Mouse (Mus musculus) stomach, embryonic 15.5 days (tissue): ENCODE results near the gene Fmnl2. TPM values are rescaled to one million over a fixed set of nuclear protein-coding genes. Genes with fewer than 3 reads are reported as not detected.
A peak's percentile ranks its signal among the peaks of the same experiment; 100 is the strongest.

Experiments
- ATAC-seq: fragments of 200-750 bp; cut with Nextera tagmentation; 2 replicates; pipeline ENCODE4 v1.8.0; 2017; ENCODE audit warnings: low read depth, moderate number of reproducible peaks, moderate TSS enrichment; ENCODE audit not compliant: insufficient read depth, low FRiP score
- H3K27ac ChIP-seq: fragments of 300-500 bp; sonication (generic); 2 replicates; pipeline ENCODE4 v1.5.1; 2015; ENCODE audit warnings: mild to moderate bottlenecking, inconsistent platforms
- H3K27me3 ChIP-seq: fragments of 300-500 bp; sonication (generic); replicated peaks from 2 replicates; pipeline ENCODE4 v1.6.1; 2015; ENCODE audit warnings: inconsistent platforms
- H3K36me3 ChIP-seq: fragments of 300-500 bp; sonication (generic); 2 replicates; pipeline ENCODE4 v1.6.1; 2015; ENCODE audit warnings: inconsistent platforms
- H3K4me1 ChIP-seq: fragments of 300-500 bp; sonication (generic); 2 replicates; pipeline ENCODE4 v1.6.1; 2015; ENCODE audit warnings: inconsistent platforms
- H3K4me2 ChIP-seq: fragments of 300-500 bp; sonication (generic); 2 replicates; pipeline ENCODE4 v1.6.1; 2015; ENCODE audit warnings: mild to moderate bottlenecking, inconsistent platforms
- H3K4me3 ChIP-seq: fragments of 300-500 bp; sonication (generic); replicated peaks from 2 replicates; pipeline ENCODE4 v1.5.1; 2015; ENCODE audit warnings: inconsistent platforms
- H3K9ac ChIP-seq: fragments of 300-500 bp; sonication (generic); 2 replicates; pipeline ENCODE4 v1.6.1; 2015; ENCODE audit warnings: inconsistent platforms
- H3K9me3 ChIP-seq: fragments of 300-500 bp; sonication (generic); 2 replicates; pipeline ENCODE4 v1.6.1; 2016; ENCODE audit warnings: inconsistent platforms
- WGBS: fragments of 180-500 bp; shearing (Covaris S2); methylation state at CpG from one replicate; pipeline ENCODE4 v1.1.7; 2015; 5-methylcytosine and 5-hydroxymethylcytosine counted together
- polyA plus RNA-seq: library from polyadenylated mRNA; unstranded; fragments of >200 nt; fragmentation: Nextera tagmentation; extraction: Ambion mirVana; gene quantifications from 2 replicates; pipeline ENCODE4 v1.2.1, GENCODE M21; 2015

Gene Fmnl2
- polyA plus RNA-seq, 1 experiment from 2014 or later = 4.7 TPM

DNA sequence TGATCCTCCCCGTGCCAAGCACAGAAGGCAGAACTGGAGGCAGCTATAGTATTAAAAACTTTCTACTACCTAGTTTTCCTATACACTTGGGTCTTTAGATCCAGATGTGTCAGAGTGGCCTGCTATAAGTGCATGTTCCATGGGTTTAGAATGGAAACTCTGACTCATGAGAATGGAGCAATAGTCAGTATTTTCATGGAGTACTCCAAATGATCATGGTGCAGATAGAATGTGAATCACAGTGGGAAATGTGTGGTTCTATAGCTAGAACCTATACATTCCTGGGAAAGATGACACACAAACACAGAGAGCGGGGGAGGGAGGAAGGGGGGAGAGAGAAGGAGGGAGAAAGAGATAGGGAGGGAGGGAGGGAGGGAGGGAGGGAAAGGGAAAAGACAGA lies 13.8 kb upstream of the Fmnl2 start:
- Histone ChIP-seq H3K4me3 (no peak overlapping the region), H3K9me3 (no peaks in the 10 kb centered on the region), H3K9ac (no peak overlapping the region), H3K36me3 (no peaks in the 10 kb centered on the region), H3K4me2 (no peak overlapping the region), H3K27me3 (no peaks in the 10 kb centered on the region), H3K4me1 (no peaks in the 10 kb centered on the region), H3K27ac (no peak overlapping the region)
- 75% methylated on average over 2 of the region's 2 CpGs for WGBS
- ATAC-seq = no peak

DNA sequence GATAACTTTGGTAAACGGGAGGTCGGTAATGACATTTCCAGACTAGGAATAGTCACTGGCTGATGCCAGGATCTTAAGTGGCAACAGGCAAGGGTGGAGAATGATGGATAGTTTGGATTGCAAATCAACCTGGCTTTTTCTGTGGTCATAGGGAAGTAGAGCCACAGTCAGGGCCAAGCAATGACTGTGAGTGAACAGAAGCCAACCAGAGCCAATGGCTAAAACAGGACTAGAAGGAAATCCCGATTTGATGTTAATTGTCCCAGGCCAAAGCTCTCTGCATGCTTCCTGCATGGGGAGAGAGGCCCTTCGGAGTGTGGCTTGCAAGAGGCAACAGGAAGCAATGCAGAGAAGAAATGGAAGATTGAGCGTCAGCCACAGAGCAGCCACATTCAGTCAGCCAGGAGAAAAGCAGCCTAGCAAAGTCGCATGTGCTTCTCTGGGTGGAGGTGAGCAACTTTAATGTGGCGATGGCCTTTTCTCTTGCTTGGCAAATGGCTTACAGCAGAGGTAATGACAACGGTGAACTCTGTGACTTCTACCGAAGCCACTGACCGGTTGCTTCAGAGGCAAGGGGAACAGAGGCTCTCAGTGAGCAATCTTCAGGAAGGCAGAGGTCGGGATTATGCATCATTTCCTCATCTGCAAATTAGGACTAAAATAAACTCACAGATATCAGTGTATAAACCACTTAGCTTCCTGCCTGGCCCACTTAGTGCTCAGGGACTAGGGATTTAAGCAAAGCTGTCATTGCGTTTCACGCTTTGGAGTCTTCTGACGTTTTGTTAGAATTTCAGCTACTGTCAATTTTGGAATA lies 12.5 kb upstream of the Fmnl2 start:
- Histone ChIP-seq H3K4me1 (no peaks in the 10 kb centered on the region), H3K9me3 (no peaks in the 10 kb centered on the region), H3K9ac (no peak overlapping the region), H3K36me3 (no peaks in the 10 kb centered on the region), H3K4me2 (no peak overlapping the region), H3K27me3 (no peaks in the 10 kb centered on the region), H3K4me3 (no peak overlapping the region), H3K27ac (no peak overlapping the region)
- WGBS = 55% methylated on average over 14 of the region's 14 CpGs
- no peak for ATAC-seq

DNA sequence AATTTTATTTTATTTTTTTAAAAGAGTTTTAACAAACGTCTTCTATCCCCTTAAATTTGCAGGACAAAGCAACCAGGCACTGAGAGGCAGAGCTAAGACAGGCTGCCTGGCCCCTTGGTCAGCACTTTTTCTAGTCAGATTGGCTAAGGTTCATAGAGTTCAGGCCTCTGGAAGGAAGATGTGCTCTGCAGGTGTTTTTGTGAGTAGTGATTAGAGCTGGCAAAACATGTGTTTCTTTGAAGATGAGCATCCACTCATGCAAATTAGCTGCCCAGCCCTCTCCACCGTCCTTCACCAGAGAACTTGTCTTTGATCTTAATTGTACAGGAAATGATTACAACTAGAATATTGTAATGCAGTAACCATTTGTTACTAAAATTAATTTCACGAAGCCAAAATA lies 11.2 kb upstream of the Fmnl2 start:
- H3K4me3 ChIP-seq = no peak overlapping the region
- H3K27me3 ChIP-seq = no peaks in the 10 kb centered on the region
- no peak overlapping the region for H3K27ac ChIP-seq
- no peaks in the 10 kb centered on the region for H3K4me1 ChIP-seq
- H3K4me2 ChIP-seq = no peak overlapping the region
- WGBS = 72% methylated on average over 3 of the region's 3 CpGs
- no peaks in the 10 kb centered on the region for H3K9me3 ChIP-seq
- ATAC-seq = no peak
- no peak overlapping the region for H3K9ac ChIP-seq
- no peaks in the 10 kb centered on the region for H3K36me3 ChIP-seq

DNA sequence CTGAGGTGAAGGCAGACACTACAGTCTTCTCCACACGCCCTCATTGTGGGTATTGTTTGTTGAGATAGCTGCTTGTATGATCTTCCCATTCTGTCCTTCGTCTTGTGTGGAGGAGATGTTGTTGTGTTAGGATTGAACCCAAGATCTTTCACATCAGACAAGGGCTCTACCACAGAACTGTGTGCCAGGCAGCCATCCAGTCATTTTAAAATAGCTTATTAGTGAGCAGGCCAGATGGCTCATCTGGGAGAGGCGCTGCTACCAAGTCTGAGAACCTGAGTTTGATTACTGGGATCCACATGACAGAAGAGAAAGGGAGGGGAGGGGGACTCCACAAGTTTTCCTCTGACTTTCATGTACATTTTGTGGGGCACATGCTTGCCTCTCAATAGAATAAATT lies 8.6 kb upstream of the Fmnl2 start:
- H3K4me3 ChIP-seq = no peak overlapping the region
- H3K9ac ChIP-seq = no peak overlapping the region
- WGBS = 72% methylated on average over 3 of the region's 3 CpGs
- no peaks in the 10 kb centered on the region for H3K4me1 ChIP-seq
- no peaks in the 10 kb centered on the region for H3K36me3 ChIP-seq
- no peaks in the 10 kb centered on the region for H3K27me3 ChIP-seq
- ATAC-seq = no peak
- H3K4me2 ChIP-seq = no peak overlapping the region
- H3K9me3 ChIP-seq = no peaks in the 10 kb centered on the region
- H3K27ac ChIP-seq = no peak overlapping the region

DNA sequence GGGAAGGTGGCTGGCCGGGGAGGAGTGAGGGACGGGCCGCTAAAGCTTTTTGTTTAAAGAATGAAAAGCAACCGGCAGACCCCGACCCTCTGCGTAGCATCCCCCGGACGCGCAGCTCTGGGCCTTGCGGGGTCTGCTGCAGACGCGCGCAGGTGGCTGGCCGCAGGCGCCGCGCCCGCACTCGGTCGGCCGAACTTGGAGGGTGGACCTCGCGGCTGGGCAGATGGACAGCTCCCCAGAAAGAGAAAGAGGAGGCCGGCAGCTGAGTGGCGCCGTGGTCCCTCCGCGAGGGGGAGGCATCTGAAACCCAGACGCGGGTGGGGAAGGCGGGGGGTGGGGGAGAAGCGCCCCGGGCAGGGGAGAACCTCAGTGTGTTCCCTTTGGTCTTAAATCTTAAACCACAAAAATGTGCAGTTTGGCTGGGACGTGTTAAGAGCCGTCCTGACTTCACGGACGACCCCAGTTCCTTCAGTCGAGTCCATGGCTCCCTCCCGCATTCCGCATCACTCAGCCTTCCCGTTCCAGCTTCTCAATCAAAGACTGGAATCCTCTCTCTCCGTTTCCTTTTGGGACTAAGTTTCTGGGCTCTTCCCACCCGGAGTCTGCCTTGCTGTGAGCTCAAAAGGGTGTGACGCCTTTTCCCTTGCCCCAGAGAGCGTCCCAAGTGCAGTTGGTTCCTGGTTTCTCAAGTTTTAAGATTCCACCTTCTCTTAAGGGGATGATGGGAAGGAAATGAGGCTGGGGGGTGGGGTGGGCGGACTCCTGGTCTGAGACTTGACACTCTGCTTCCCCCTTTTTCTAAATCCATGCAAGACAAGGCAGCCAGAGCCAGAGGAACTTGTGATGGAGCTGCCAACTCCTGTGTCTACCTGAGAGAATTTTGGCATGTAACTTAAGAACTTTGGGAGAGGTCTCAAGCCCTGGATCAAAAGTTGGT lies 1.1 kb downstream of the Fmnl2 start:
- Histone ChIP-seq H3K27ac (peak overlapping the region; percentile 85), H3K36me3 (no peaks in the 10 kb centered on the region), H3K27me3 (no peaks in the 10 kb centered on the region), H3K9me3 (no peaks in the 10 kb centered on the region), H3K9ac (peak overlapping the region; percentile 81), H3K4me1 (0 out of 2 replicates have a peak, but pooled peaks cover 7% of the 10 kb centered on the region), H3K4me3 (peak overlapping the region; percentile 97), H3K4me2 (peak overlapping the region; percentile 92)
- under 1% methylated on average over 46 of the region's 46 CpGs for WGBS
- ATAC-seq = 0 out of 2 replicates have a peak, but pooled peaks have one; percentile 16

DNA sequence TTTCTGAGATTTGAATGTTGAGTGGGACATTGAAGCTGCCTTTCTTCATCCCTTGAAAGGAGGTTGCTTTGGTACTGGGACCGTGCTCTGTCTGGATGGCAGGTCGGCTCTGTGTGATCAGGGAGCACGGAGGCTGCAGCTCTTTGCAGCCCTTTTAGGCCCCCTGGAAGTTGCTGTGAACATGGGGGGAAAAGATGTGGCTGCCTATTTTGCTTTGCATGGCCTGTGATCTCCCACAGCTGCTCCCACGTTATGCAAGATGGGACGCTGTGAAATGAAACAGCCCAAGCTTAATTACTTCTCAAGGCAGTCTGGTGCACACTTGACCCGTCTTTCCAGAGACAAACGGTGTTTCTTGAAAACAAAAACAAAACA lies 1.8 kb downstream of the Fmnl2 start:
- Histone ChIP-seq H3K27me3 (no peaks in the 10 kb centered on the region), H3K27ac (peak overlapping the region; percentile 49; the same call in 1 of the 2 replicates), H3K9ac (0 out of 2 replicates have a peak overlapping the region, but pooled peaks have one; percentile 81), H3K4me3 (peak overlapping the region; percentile 97), H3K4me1 (0 out of 2 replicates have a peak, but pooled peaks cover 7% of the 10 kb centered on the region), H3K9me3 (no peaks in the 10 kb centered on the region), H3K4me2 (peak overlapping the region; percentile 92), H3K36me3 (no peaks in the 10 kb centered on the region)
- 16% methylated on average over 7 of the region's 7 CpGs for WGBS
- no peak for ATAC-seq

DNA sequence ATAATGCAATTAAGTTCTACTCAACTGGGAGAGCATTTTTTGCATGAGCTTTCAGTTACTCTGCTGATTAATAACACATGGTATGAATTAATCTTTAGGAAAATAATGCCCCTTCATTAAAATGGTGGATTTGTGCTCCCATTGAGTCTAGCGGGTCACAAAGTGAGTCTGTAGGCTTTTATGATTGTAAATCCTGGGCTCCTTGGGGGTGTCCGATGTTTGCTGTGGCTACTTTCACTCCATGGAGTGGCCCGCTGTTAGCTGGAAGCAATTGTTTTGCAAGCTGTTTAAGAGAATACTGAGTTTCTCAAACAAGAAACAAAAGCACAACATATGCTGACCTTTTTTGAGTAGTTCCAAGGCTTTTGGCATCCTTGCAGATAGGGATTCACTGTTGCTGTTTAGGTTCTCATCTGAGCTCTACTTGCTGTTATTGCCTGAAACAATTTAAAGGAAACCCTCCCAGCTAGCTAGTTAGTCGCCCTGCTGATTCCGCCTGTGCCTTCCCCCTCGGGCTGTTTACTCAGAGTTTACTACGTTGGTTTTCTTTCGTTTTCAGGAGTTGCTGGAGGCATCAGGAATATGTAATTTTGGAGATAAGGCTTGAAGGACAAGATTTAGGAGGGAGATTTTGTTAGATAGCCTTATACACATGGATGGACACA lies 2.6 kb downstream of the Fmnl2 start:
- Histone ChIP-seq H3K27me3 (no peaks in the 10 kb centered on the region), H3K9ac (no peak overlapping the region), H3K4me2 (peak overlapping the region; percentile 92), H3K36me3 (no peaks in the 10 kb centered on the region), H3K4me3 (peak overlapping the region; percentile 97), H3K27ac (no peak overlapping the region; the same call in 1 of the 2 replicates), H3K4me1 (0 out of 2 replicates have a peak, but pooled peaks cover 7% of the 10 kb centered on the region), H3K9me3 (no peaks in the 10 kb centered on the region)
- ATAC-seq = no peak
- 43% methylated on average over 8 of the region's 8 CpGs for WGBS

DNA sequence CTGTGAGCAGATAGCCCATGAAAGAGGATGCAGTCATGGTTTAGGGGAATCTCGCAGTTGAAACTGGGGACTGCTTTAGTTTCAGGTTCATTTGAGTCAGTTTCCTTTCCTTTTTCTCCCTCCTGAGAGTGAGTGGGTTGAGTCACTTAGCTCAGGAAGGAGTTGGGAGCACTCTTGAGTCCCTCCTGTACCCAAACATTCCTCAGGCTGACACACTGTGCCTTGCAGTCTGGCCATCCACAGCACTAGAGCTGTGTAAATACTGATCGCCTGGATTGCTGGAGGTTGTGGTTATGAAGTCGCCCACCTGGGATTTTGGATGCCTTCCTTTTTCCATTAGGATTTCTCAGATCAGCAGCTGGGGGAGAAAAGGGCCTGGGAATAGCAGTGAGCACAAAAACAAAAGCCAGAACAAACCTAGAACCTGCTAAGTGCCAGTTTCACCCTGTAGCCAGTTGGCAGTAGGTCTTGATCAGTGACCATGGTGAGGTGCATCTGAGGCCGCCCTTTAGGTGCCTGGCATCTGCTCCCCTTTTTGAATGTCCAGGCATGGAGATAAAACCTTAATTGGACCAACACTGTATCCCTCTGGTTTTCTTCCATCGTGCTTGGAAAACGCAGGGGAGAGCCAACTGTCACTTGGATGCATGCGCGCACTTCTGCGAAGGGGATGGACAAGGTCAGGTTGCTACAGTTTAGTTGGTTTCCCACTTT lies 4.5 kb downstream of the Fmnl2 start:
- Histone ChIP-seq H3K9me3 (no peaks in the 10 kb centered on the region), H3K36me3 (no peaks in the 10 kb centered on the region), H3K27me3 (no peaks in the 10 kb centered on the region), H3K9ac (no peak overlapping the region), H3K4me3 (no peak overlapping the region), H3K4me2 (no peak overlapping the region), H3K4me1 (0 out of 2 replicates have a peak, but pooled peaks cover 7% of the 10 kb centered on the region), H3K27ac (no peak overlapping the region)
- whole genome bisulfite sequencing = 79% methylated on average over 9 of the region's 9 CpGs
- no peak for ATAC-seq

DNA sequence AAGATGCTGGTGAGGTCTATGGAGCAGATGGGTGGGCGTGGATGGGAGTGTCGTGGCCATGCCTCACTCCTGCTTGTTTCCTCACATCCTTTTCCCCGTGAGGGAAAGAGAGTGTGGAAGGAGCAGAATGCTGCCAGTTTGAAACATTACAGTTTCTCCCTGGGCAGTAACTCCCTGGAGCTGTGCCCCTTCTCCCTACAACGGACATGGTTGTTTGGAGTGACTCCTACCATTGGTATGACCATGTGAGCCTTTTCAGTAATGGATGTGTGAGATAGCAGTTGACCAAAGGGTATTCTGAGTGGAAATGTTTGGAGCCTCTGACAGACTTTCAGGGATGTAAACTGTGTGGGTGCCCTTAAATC lies 5.1 kb downstream of the Fmnl2 start:
- ATAC-seq = no peak
- 0 out of 2 replicates have a peak, but pooled peaks cover 7% of the 10 kb centered on the region for H3K4me1 ChIP-seq
- no peaks in the 10 kb centered on the region for H3K36me3 ChIP-seq
- no peaks in the 10 kb centered on the region for H3K9me3 ChIP-seq
- no peak overlapping the region for H3K4me2 ChIP-seq
- no peak overlapping the region for H3K27ac ChIP-seq
- H3K27me3 ChIP-seq = no peaks in the 10 kb centered on the region
- 71% methylated on average over 4 of the region's 4 CpGs for WGBS
- H3K4me3 ChIP-seq = no peak overlapping the region
- H3K9ac ChIP-seq = no peak overlapping the region

DNA sequence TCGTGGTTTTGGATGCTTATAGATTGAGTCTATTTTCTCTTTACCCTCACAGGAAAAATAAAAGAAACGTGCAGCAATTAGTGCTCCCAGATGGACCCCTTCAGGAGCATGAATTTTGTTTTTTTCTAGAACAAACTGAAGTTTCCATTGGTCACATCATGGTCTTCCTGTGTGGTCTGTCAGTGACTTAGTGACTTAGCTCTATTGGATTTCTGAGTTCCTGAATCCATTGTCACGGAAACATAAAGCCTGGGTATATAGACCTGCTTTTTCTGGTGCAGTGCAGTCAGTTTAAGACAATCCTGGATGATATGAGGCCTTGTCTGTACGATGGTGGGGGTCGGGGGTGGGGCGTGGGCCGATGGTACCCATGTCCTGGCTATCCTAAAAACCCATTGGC lies 7.0 kb downstream of the Fmnl2 start:
- no peak overlapping the region for H3K4me2 ChIP-seq
- no peaks in the 10 kb centered on the region for H3K9me3 ChIP-seq
- no peak overlapping the region for H3K27ac ChIP-seq
- H3K9ac ChIP-seq = no peak overlapping the region
- peaks cover 12% of the 10 kb centered on the region; the same call in 1 of the 2 replicates for H3K4me1 ChIP-seq
- 86% methylated on average over 7 of the region's 7 CpGs for WGBS
- ATAC-seq = no peak
- no peak overlapping the region for H3K4me3 ChIP-seq
- no peaks in the 10 kb centered on the region for H3K27me3 ChIP-seq
- H3K36me3 ChIP-seq = no peaks in the 10 kb centered on the region

DNA sequence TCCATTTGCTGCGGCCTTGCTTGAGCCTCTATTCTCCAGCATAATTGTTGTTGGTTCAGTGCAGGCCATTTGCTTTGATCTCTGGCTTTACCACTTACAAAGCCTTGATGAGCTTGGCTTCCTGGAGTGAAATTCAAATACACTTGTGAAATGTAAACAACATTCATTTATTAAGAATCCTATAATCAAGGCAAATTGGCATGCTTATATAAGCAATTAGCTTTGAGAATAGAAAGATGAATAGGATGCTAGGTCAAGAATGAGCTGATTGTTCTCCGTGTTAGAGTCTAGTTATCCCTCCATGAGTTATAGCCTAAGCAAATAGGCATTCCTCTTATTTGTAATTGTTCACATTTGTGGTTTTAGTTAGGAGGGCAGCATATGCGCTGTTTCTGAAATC lies 8.5 kb downstream of the Fmnl2 start:
- H3K27me3 ChIP-seq = no peaks in the 10 kb centered on the region

More for the DNA sequence above, 8.5 kb downstream of the Fmnl2 start:
- no peak for ATAC-seq
- H3K27ac ChIP-seq = no peak overlapping the region
- H3K4me3 ChIP-seq = no peak overlapping the region
- H3K36me3 ChIP-seq = no peaks in the 10 kb centered on the region
- H3K4me1 ChIP-seq = peaks cover 9% of the 10 kb centered on the region; the same call in 1 of the 2 replicates
- H3K4me2 ChIP-seq = no peak overlapping the region
- no peak overlapping the region for H3K9ac ChIP-seq
- no peaks in the 10 kb centered on the region for H3K9me3 ChIP-seq
- 77% methylated on average over 3 of the region's 3 CpGs for WGBS
